In genomic region chr9:89948602-89949001, GRCm38 (mm10) we compare ENCODE assay signal across 22 mouse cellular contexts. TPM values are rescaled to one million over a fixed set of nuclear protein-coding genes. Genes with fewer than 3 reads are reported as not detected.
DNase-seq lines count a peak whose midpoint lies in the region; ATAC-seq and TF ChIP-seq lines count a peak whose summit lies in the region.
"Had no signal": no experiment of that assay in that cellular context is flagged by ENCODE, and none has a peak within 500 bp of the region (broad histone marks: within the 10 kb centered on the region; RNA-seq: fewer than 3 reads in every experiment).

No protein-coding gene starts in this region.

- TF ChIP-seq CTCF in hindbrain, postnatal 0 days (IDR thresholded peaks at IDR 0.05; ENCODE audit: low read depth) = no peak

- 54% methylated on average over 5 of the region's 5 CpGs for WGBS in hindbrain, postnatal 0 days
- WGBS in hindbrain, embryonic 12.5 days = 65% methylated on average over 5 of the region's 5 CpGs

- H3K4me2 ChIP-seq in hindbrain, postnatal 0 days (ENCODE audit: low read depth, low read length) = no peak overlapping the region
- no peak overlapping the region for H3K4me2 ChIP-seq in hindbrain, embryonic 12.5 days (replicated peaks)
- H3K4me2 ChIP-seq: kidney, embryonic 15.5 days; neural tube, embryonic 12.5 days had no signal

- ATAC-seq in hindbrain, postnatal 0 days = 0 out of 2 replicates have a peak, but pooled peaks have one; percentile 10
- ATAC-seq in hindbrain, embryonic 12.5 days (ENCODE audit: low FRiP score) = no peak
- ATAC-seq in common myeloid progenitor, adult 5-6 weeks (replicated peaks; ENCODE audit: low read depth, poor library complexity, severe bottlenecking) = 0 out of 2 replicates have a peak, but pooled peaks have one; percentile 22
- ATAC-seq: forebrain, postnatal 0 days had no signal

- DNase-seq in heart, adult 11 months = peak; percentile 82
- no peak for DNase-seq in heart, postnatal 36 days
- no peak for DNase-seq in hindbrain, postnatal 0 days (ENCODE audit: low spot score)
- peak; percentile 24 for DNase-seq in adrenal gland, postnatal 14 days
- no peak for DNase-seq in urinary bladder, postnatal 10 days (ENCODE audit: low spot score)
- DNase-seq: cerebellum, adult 11-12 months; cerebellum, postnatal 10 days; forebrain, postnatal 0 days; gastrocnemius, postnatal 14 days; kidney, adult 11 months; kidney, postnatal 36 days; midbrain, embryonic 14.5 days; right cerebral cortex, postnatal 14 days had no signal

- no peaks in the 10 kb centered on the region for H3K4me1 ChIP-seq in hindbrain, postnatal 0 days (ENCODE audit: insufficient read depth, low read length)
- no peaks in the 10 kb centered on the region for H3K4me1 ChIP-seq in hindbrain, embryonic 12.5 days
- H3K4me1 ChIP-seq: kidney, embryonic 15.5 days; megakaryocyte, embryonic 14.5 days; neural tube, embryonic 12.5 days had no signal

- no peaks in the 10 kb centered on the region for H3K27me3 ChIP-seq in hindbrain, postnatal 0 days (ENCODE audit: insufficient read depth, low read length)
- no peaks in the 10 kb centered on the region for H3K27me3 ChIP-seq in hindbrain, embryonic 12.5 days
- H3K27me3 ChIP-seq: kidney, embryonic 15.5 days; megakaryocyte, embryonic 14.5 days; neural tube, embryonic 12.5 days had no signal

- no peaks in the 10 kb centered on the region for H3K9me3 ChIP-seq in hindbrain, postnatal 0 days (ENCODE audit: low read length)
- H3K9me3 ChIP-seq in hindbrain, embryonic 12.5 days (replicated peaks) = no peaks in the 10 kb centered on the region
- H3K9me3 ChIP-seq: kidney, embryonic 15.5 days; neural tube, embryonic 12.5 days had no signal

- H3K4me3 ChIP-seq in hindbrain, postnatal 0 days (ENCODE audit: low read length) = no peak overlapping the region
- H3K4me3 ChIP-seq in hindbrain, embryonic 12.5 days = no peak overlapping the region
- H3K4me3 ChIP-seq: kidney, embryonic 15.5 days; megakaryocyte, embryonic 14.5 days; neural tube, embryonic 12.5 days had no signal

- intact Hi-C loops in heart, postnatal 36 days (cut with DNase I) = no loop called here

- no peaks in the 10 kb centered on the region for H3K36me3 ChIP-seq in hindbrain, postnatal 0 days (ENCODE audit: insufficient read depth, low read length)
- no peaks in the 10 kb centered on the region for H3K36me3 ChIP-seq in hindbrain, embryonic 12.5 days
- H3K36me3 ChIP-seq: kidney, embryonic 15.5 days; neural tube, embryonic 12.5 days had no signal

- H3K27ac ChIP-seq in hindbrain, postnatal 0 days = no peak overlapping the region
- H3K27ac ChIP-seq in hindbrain, embryonic 12.5 days = no peak overlapping the region
- H3K27ac ChIP-seq: kidney, embryonic 15.5 days; liver, embryonic 14.5 days; neural tube, embryonic 12.5 days; stomach, postnatal 0 days had no signal

- H3K9ac ChIP-seq in hindbrain, postnatal 0 days (replicated peaks; ENCODE audit: low read length) = no peak overlapping the region
- H3K9ac ChIP-seq in hindbrain, embryonic 12.5 days = no peak overlapping the region
- H3K9ac ChIP-seq: forebrain, postnatal 0 days; kidney, embryonic 15.5 days; liver, embryonic 14.5 days; neural tube, embryonic 12.5 days had no signal

RNA-seq across cellular contexts. Expression of gene Rasgrf1, which starts 38.9 kb away (rescaled TPM):
- not detected for total RNA-seq in heart, postnatal 36 days (2021)
- 44.4 and 53.4 TPM in 2 replicates for total RNA-seq in hindbrain, postnatal 0 days (2014; rRNA removed)
- polyA plus RNA-seq in hindbrain, postnatal 0 days (2015; fragmentation: Nextera tagmentation; extraction: Ambion mirVana) = 28.3 and 29.6 TPM in 2 replicates
- 0.84 and 0.90 TPM in 2 replicates for polyA plus RNA-seq in hindbrain, embryonic 12.5 days (2016; fragmentation: Nextera tagmentation; extraction: Ambion mirVana)
- total RNA-seq in adrenal gland, postnatal 14 days (2021) = 5.3 and 5.7 TPM in 2 replicates
- total RNA-seq in common myeloid progenitor, adult 5-6 weeks (2017) = not detected in 2 replicates
- polyA plus RNA-seq: embryonic facial prominence, embryonic 11.5 days; forebrain, embryonic 11.5 days had no signal

Comparison
In these comparisons a context has a peak if more than half of its experiments do, and no peak if none do; other contexts are left out.
1. DNase-seq: peak in heart, adult 11 months (single experiment) and adrenal gland, postnatal 14 days (single experiment); none in heart, postnatal 36 days (0 of 2), hindbrain, postnatal 0 days (single experiment) and urinary bladder, postnatal 10 days (single experiment).